Mouse (Mus musculus): ENCODE data around the gene Kctd18.
"Not testable (repeated sequence)": the region's sequence is repeated elsewhere in the genome, so short reads cannot be mapped to it uniquely, and the experiment has no call there.

Gene Kctd18

DNA sequence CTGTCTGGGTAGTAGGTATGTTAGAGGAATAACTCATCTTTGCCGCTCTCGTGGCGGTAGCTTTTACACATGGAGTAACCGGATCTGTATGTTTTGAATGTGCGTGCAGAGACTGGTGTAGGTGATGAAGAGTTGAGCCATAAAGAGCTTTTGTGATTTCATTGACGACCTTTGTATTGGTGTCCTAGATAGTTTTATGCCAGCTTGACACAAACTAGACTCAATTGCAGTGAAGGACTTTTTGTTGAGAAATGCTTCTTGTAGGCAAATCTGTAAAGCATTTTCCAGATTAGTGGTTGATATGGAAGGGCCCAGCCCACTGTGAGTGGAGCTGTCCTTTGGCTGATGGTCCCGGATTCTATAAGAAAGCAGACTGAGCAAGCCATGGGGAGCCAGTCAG, at the start of gene Kctd18:
Gene Kctd18 (minus strand): TSS at position 101 of the 400 bp plus-strand sequence.
- in situ Hi-C loops (cut with MboI, MseI) = no loop called here

DNA sequence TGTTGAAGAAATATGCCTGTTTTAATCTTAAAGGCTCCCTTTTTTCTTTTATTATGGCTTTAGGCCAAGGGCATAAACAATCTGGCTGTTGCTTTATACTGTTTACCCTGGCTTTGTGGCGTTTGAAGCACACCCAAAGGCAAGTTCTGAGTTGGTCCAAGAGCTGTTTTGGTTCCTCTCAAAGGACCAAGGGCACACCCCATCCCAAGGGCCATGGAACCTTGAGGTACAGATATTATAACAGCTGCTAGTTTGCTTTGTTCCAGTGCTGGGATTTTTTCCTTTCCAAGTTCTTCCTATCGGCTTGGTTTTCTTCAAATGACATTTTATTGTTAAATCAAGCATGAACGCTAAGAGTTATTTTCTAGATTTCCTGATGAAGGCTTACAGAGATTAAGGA, 46.9 kb upstream of the Kctd18 start:
- in situ Hi-C loops (cut with MboI, MseI) = no loop called here

- in situ Hi-C loops (cut with MboI, MseI) = no loop called here
Measured at GRCm38 (mm10) chr1:58065151-58065550, 46.4 kb upstream of the Kctd18 start.

DNA sequence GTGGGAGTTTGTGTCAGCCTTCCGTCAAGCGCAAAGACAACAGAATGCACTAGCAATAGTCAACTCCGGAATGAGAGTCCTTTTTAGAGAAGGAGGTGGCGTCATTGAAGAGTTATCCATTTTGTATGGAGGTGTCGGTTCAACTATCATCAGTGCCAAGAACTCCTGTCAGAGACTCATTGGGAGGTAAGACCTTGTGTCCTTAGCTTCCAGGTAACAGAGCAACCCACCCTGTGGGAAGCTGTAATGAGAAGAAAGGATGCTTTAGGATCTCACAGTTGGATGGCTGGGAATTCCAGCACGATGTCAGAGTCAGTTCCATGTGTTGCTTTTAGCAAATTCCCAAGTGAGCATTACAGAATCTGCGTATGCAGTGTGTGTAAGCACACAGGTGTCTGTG, 43.4 kb upstream of the Kctd18 start:
- in situ Hi-C loops (cut with MboI, MseI) = no loop called here

DNA sequence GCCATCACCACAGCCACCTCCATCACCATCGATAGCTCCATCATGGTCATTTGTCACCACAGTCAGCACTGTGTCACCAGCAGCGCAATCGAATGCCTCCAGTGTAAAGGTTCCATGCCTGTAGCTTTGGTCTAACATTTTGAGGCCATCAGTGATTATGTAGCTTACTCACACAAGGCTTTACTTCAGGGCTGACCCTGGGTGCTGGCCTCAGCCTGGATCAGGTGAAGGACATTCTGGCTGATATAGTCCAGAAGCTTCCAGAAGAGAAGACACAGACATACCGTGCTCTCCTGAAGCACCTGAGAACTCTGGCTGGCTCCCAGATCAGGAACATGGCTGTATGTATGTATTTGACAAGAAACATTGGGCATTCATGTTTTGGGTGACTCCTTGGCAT, 40.1 kb upstream of the Kctd18 start:
- in situ Hi-C loops (cut with MboI, MseI) = no loop called here

DNA sequence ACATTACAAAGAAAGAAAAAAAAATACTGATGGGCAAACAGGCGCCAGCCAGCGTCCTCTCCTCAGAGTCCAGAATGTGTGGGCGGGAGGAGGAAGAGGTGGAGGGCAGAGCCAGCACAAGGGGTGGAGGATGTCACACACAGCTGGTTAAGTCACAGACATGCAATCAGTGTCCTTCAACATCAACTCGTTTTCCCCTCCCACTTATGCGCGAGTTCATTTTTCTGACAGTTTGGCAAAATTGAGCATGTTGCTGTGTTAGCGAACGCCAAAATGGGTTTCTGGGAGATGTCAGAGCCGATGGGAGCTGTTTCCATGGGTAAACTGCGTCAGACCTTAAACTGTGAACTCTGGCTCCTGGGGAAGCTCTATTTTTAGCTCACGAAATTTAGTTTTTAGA, 38.2 kb upstream of the Kctd18 start:
- in situ Hi-C loops (cut with MboI, MseI) = no loop called here

DNA sequence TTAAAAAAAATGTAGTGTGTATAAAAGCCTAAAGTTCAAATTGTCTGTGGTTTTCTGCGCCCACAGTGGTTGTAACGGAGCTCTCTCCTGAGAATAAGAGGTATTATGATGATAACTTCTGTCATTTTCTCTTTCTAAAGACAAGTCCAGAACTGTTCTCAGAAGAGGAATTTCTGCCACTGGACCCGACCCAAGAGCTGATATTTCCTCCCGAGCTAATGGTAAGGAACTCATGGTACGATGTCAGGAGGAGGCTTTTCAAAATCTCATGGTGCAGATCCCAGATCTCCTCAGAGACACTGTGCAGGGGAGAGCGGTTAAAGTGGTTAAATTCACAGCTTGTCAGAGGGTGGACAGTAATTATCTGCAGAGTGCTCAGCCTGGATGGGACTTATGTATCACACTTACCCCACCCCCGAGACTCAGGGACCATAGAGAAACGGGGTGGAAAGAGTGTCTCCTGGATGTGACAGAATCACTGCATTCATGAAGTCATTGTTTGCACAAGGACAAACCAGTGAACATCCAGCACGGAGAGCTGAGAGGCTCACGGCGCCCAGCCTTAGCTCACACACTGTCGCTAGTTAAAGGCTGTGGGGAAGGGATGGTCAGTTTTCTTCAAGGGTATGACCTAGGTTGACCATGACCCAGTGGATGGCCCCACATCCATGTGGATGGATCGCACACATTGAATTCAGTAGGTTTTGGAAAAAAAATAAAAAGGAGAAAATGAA, 37.5 kb upstream of the Kctd18 start:
- in situ Hi-C loops (cut with MboI, MseI) = no loop called here

- in situ Hi-C loops (cut with MboI, MseI) = no loop called here
Measured at GRCm38 (mm10) chr1:58055598-58055997, 36.8 kb upstream of the Kctd18 start.

DNA sequence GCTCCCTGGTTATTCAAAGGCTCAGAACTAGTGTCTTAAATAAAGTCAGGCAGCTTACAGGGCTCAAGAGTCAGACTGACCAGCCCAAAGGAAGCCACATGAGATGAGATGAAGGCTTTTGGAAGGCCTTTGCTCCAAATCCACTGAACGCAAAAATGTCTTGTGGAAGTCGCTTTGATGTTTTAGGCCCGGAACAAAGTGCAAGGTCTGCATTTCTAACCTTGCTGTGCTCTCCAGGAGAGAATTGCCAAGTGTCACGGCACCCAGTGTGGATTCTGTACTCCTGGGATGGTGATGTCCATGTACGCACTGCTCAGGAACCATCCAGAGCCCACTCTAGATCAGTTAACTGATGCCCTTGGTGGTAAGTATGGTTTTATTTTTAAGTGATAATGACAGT, 30.4 kb upstream of the Kctd18 start:
- in situ Hi-C loops (cut with MboI, MseI) = loop anchor here (25.0 kb wide), 1 partner anchor 1038 kb away; the partner anchor contains the start of gene C2cd6

DNA sequence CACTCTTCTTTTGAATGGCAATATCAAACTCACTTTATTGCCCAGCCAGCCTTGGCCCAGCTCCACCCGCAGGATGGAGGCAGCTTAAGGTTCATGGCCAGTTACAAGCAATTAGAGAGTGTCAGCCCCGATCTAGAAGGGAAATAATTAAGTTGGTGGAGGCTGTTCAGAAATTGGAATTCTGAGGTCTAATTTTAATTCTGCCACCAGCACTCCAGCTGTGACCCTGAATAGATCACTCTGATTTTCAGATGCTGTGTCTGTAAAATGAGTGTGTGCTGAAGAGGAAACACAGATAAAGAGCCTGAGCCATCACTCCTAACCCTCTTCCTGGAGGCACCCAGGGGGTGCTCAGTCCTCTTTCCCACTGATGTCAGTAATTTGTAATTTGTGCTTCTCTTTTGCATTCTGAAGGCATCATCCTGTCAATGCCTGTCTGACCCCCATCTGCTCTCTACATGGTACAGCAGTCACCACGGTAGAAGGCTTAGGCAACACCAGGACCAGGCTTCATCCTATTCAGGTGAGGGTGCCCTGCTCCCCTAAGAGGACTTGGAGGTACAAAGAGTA, 28.1 kb upstream of the Kctd18 start:
- in situ Hi-C loops (cut with MboI, MseI) = loop anchor here (25.0 kb wide), 1 partner anchor 1040 kb away; the partner anchor contains the start of gene C2cd6

DNA sequence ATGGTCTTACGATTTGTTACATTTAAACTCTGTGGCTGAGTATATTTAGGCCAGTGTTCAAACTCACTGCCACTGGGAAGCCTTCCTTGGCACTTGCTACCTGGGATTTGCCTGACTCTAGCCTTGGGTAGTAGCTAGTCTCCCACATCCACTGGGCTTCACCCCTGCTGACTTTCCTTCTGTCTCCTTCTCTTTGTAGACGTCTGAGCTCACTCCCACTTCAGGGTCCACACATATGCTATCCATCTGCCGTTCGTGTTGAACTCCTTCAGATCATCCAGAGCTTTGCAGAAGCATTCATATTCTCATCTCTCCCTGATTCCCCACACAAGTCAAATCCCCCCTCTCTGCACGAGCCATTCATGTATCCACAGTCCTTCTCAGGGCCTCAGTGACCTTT, 26.8 kb upstream of the Kctd18 start:
- in situ Hi-C loops (cut with MboI, MseI) = loop anchor here (25.0 kb wide), 1 partner anchor 1042 kb away; the partner anchor contains the start of gene C2cd6

DNA sequence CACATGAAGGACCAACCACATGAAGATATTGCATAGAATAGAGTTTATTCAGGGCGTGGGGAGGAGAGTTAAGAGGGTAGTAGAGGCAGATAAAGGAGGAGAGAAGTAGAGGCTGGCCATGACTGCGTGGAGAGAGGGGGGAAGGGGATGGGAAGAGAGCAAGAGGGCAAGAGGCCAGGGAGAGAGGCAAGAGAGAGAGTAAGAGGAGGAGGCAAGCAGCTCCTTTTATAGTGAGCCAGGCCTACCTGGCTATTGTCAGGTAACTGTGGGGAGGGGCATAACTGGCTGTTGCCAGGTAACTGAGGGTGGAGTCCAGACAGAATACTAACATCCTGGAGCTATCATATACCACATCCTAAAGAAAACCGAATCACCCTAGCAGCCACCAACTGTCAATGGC, 26.3 kb upstream of the Kctd18 start:
- in situ Hi-C loops (cut with MboI, MseI) = loop anchor here (25.0 kb wide), 1 partner anchor 1042 kb away; the partner anchor contains the start of gene C2cd6

DNA sequence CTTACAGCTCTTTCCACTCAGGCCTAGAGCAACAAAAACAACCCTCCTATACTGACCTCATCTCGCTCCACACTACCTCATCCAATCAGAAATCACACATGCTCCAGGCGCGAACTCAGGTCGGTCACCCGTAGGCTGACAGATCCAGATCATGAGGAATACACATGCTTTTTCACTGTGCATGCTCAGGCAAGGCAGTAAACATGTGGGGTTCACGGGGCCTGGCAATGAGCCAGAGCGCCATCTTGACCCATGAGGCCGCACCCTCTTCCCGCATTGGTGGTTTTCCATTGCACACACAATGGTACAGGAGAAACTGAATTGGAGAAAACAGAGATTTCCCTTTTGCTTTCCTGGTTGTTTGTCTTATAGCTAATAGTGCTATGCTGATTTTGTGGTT, 18.6 kb upstream of the Kctd18 start:
- in situ Hi-C loops (cut with MboI, MseI) = loop anchor here (5.0 to 25.0 kb wide), 2 partner anchors 615 to 1050 kb away; partner anchors contain the start of gene C2cd6

- in situ Hi-C loops (cut with MboI, MseI) = loop anchor here (25.0 kb wide), 1 partner anchor 1056 kb away; the partner anchor contains the start of gene C2cd6
Measured at GRCm38 (mm10) chr1:58031160-58031769, 12.5 kb upstream of the Kctd18 start.

DNA sequence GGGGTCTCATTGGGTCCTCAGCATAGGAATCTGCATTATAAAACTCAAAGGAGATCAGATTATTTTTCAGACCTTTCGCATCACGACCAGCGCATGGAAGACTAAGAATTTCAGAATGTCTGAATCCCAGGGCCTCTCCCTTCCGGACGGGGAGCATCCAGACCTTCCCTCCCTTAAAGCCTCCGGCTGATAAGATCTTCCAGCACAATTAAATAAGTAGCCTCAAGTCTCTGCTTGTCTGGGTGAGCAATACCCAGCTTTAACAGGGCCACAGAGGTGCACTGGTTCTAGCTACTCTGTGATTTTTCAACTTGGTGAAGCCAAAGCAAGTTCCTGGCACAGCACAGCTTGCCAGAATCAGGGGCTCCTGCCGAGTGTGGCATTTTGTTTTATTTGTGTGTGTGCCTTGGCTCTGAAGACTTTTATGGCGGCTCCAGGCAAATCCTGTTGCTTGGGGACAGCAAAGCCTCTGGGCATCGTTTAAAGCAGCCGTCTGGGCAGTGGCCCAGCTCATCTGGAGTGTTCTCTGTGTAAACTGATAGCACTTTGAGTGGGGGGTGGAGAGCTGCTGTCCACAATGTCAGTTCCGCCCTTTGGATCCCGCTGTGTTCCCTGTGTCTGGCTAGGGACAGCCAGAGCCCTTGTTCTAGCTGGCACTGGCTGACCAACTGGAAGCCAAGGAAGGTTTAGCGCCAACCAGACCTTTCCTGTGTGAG, 11.6 kb upstream of the Kctd18 start:
- in situ Hi-C loops (cut with MboI, MseI) = loop anchor here (25.0 kb wide), 1 partner anchor 1057 kb away; the partner anchor contains the start of gene C2cd6

- in situ Hi-C loops (cut with MboI, MseI) = loop anchor here (25.0 kb wide), 1 partner anchor 1058 kb away; the partner anchor contains the start of gene C2cd6
Measured at GRCm38 (mm10) chr1:58029636-58030117, 10.9 kb upstream of the Kctd18 start, which contains the start of gene Aox1. Aox1 (plus strand) TSS chr1:58029931.

GRCm38 (mm10) chr1:58027707-58028106, 9.0 kb upstream of the Kctd18 start:
- in situ Hi-C loops (cut with MboI, MseI) = loop anchor here (25.0 kb wide), 1 partner anchor 1060 kb away; the partner anchor contains the start of gene C2cd6

DNA sequence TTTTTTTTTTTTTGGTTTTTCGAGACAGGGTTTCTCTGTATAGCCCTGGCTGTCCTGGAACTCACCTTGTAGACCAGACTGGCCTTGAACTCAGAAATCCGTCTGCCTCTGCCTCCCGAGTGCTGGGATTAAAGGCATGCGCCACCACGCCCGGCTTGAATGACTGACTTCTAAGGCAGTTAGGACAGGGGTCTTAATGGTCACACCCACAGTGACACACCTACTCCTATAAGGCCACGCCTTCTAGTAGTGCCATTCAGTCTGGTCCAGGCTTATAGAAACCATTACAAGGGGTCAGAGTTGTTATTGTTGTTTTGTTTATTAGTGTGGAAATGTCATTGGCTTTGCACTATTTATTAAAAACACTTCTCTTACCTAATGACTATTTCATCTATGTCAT, 12.4 kb downstream of the Kctd18 start:
- in situ Hi-C loops (cut with MboI, MseI) = not testable (repeated sequence)

DNA sequence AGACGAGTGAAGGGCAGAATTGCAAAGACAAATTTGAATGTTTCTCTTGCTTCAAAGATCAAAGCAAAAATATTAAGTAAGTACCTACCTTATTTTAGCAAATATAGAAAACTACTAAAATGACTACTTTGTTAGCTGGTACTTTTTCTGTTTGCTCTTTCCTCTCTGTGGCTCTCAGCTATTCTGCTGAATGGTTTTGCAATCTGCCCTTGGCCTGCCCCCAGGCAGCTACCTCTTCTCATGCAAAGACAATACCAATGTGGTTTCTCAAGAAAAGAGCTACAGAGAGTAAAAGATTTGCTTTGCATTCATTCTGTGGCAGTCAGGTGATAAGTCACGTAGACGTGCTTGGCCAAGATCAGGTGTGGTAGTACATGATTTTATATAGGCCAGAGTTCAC, 20.6 kb downstream of the Kctd18 start:
- in situ Hi-C loops (cut with MboI, MseI) = no loop called here

GRCm38 (mm10) chr1:57996133-57996615, 22.6 kb downstream of the Kctd18 start:
- in situ Hi-C loops (cut with MboI, MseI) = no loop called here

DNA sequence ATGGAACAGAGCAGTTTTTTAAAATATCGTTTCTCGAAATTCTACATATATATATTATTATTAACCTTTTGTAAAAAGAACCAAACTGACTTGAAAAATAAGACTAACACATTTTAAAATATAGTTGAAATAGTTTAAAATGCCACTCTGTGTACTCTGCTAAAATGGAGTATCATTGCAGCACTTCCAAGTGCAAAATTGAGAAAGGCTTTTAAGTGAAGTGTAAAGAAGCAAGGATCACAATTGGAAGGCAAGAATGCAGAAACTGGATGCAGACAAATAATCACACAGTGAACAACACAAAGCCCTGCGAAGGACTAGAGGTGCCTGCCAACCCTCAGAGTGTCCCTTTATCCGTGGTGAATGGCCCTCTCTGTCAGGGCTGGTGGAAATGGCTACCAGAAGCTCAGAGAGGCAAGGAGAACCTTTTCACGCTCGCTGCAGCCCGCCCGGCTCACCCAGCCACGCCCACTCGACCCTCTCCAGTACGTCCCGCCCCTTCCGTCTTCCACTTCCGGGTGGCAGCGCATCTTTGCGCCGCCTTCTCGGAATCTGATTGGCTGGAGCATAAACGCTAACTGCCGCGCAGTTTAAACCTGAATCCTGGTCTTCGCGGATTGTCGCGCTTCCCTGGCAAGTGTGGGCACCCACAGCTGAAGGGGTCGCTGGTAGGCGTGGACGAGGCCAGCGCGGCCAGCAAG, 23.2 kb downstream of the Kctd18 start, which contains the start of gene Sgo2a:
Gene Sgo2a (plus strand): TSS at position 540 of the 701 bp plus-strand sequence.
- in situ Hi-C loops (cut with MboI, MseI) = no loop called here

All from T-helper 1 cell (primary cell).